Mouse (Mus musculus) stomach, embryonic 15.5 days (tissue): ENCODE measurements at regions not wholly inside any gene's neighbourhood (a gene's known extent, or its start where the extent isn't known, plus 50 kb on each side); places are given as distances from the start of the nearest gene placed in this dataset.

Source experiments
- ATAC-seq: fragments of 200-750 bp; cut with Nextera tagmentation; 2 replicates; pipeline ENCODE4 v1.8.0; 2017; ENCODE audit warnings: low read depth, moderate number of reproducible peaks, moderate TSS enrichment; ENCODE audit not compliant: insufficient read depth, low FRiP score
- H3K27ac ChIP-seq: fragments of 300-500 bp; sonication (generic); 2 replicates; pipeline ENCODE4 v1.5.1; 2015; ENCODE audit warnings: mild to moderate bottlenecking, inconsistent platforms
- H3K27me3 ChIP-seq: fragments of 300-500 bp; sonication (generic); replicated peaks from 2 replicates; pipeline ENCODE4 v1.6.1; 2015; ENCODE audit warnings: inconsistent platforms
- H3K36me3 ChIP-seq: fragments of 300-500 bp; sonication (generic); 2 replicates; pipeline ENCODE4 v1.6.1; 2015; ENCODE audit warnings: inconsistent platforms
- H3K4me1 ChIP-seq: fragments of 300-500 bp; sonication (generic); 2 replicates; pipeline ENCODE4 v1.6.1; 2015; ENCODE audit warnings: inconsistent platforms
- H3K4me2 ChIP-seq: fragments of 300-500 bp; sonication (generic); 2 replicates; pipeline ENCODE4 v1.6.1; 2015; ENCODE audit warnings: mild to moderate bottlenecking, inconsistent platforms
- H3K4me3 ChIP-seq: fragments of 300-500 bp; sonication (generic); replicated peaks from 2 replicates; pipeline ENCODE4 v1.5.1; 2015; ENCODE audit warnings: inconsistent platforms
- H3K9ac ChIP-seq: fragments of 300-500 bp; sonication (generic); 2 replicates; pipeline ENCODE4 v1.6.1; 2015; ENCODE audit warnings: inconsistent platforms
- H3K9me3 ChIP-seq: fragments of 300-500 bp; sonication (generic); 2 replicates; pipeline ENCODE4 v1.6.1; 2016; ENCODE audit warnings: inconsistent platforms
- WGBS: fragments of 180-500 bp; shearing (Covaris S2); methylation state at CpG from one replicate; pipeline ENCODE4 v1.1.7; 2015; 5-methylcytosine and 5-hydroxymethylcytosine counted together

DNA sequence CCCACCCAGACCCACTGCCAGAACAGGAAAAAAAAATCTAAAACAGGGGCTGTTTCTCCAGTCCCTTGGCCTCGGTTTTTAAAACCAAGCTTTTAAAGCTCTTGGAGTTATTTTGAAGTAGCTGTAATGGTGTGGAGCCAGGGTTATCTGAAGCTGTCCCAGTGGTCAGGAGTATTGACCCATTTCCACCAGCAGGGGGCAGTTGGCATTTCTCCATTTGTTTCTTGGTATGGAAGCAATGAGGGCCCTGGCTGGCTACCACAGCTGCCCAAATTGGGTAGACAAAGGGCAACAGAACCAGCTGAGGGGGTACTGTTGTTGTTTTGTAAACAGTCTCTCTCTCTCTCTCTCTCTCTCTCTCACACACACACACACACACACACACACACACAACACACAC, 206.7 kb upstream of the Jade1 start:
- Histone ChIP-seq H3K27me3 (no peaks in the 10 kb centered on the region), H3K4me3 (no peak overlapping the region), H3K27ac (no peak overlapping the region), H3K9ac (no peak overlapping the region), H3K4me1 (no peaks in the 10 kb centered on the region), H3K9me3 (no peaks in the 10 kb centered on the region), H3K36me3 (no peaks in the 10 kb centered on the region), H3K4me2 (no peak overlapping the region)
- 62% methylated on average over 1 of the region's 1 CpGs for WGBS
- no peak for ATAC-seq

DNA sequence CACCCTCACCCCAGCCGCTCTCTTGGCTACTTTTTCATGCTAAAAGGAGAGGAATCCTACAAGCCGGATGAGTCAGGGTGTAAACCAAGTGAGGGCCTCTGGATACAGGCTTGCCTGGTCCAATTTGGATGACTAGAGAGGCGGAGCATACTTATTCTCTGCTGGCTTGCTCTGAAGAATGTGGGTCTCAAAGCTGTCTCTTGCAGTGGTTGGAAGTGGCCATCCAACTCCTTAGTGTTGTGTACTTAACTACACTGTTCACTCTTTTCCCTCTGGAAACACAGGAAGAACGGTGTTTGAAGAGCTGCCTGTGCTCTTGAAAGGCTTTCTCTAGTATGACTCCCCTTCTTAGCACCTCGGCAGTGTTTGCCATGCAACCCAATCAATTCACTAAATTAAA, 208.7 kb upstream of the Jade1 start:
- H3K4me1 ChIP-seq = no peaks in the 10 kb centered on the region
- H3K4me3 ChIP-seq = no peak overlapping the region
- H3K9me3 ChIP-seq = no peaks in the 10 kb centered on the region
- H3K27ac ChIP-seq = no peak overlapping the region
- WGBS = 56% methylated on average over 5 of the region's 5 CpGs
- ATAC-seq = no peak
- no peak overlapping the region for H3K9ac ChIP-seq
- no peaks in the 10 kb centered on the region for H3K27me3 ChIP-seq
- no peaks in the 10 kb centered on the region for H3K36me3 ChIP-seq
- no peak overlapping the region for H3K4me2 ChIP-seq

DNA sequence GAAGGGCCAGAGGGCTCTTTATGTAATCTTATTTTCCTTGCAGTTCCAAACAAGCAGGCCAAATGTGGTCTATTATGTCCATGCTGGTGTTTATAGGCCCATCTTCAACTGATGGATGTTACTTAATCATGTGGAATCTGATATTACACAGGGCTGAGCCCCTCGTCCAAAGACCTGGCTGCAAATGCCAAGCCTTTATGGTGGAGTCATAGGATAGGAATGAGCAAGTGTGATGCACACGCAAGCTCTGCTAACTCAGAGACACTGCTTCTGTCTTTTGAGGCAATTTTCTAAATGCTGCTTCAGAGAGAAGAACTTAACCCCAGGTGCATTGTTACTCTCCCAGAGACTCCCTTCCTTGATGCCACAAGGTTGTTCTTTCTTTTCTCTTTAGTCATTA, 212.1 kb upstream of the Jade1 start:
- no peaks in the 10 kb centered on the region for H3K27me3 ChIP-seq
- no peak overlapping the region for H3K4me2 ChIP-seq
- no peak for ATAC-seq
- no peak overlapping the region for H3K27ac ChIP-seq
- H3K9ac ChIP-seq = no peak overlapping the region
- H3K36me3 ChIP-seq = no peaks in the 10 kb centered on the region
- no peaks in the 10 kb centered on the region for H3K4me1 ChIP-seq
- 65% methylated on average over 2 of the region's 2 CpGs for WGBS
- no peak overlapping the region for H3K4me3 ChIP-seq
- H3K9me3 ChIP-seq = no peaks in the 10 kb centered on the region

DNA sequence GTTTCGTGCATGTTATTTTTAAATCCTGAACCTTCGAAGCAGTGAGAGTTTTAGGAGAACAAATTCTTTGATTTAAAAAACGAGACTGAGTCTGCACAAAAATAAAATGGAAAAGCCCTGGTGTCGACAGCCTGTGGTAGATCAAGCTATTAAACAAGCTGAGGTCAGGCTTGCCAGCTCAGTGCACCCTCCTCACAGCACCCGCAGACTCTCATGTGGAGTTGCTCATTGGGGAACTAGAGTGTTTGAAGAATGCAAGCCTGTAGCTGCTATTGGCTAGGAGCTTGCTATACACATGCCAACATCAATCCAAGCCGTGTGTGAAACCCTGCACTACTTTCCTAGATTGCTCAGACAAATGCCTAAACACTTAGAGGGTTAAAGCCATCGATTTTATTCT, 223.1 kb upstream of the Jade1 start:
- no peak overlapping the region for H3K9ac ChIP-seq
- no peaks in the 10 kb centered on the region for H3K27me3 ChIP-seq
- no peaks in the 10 kb centered on the region for H3K4me1 ChIP-seq
- ATAC-seq = no peak
- H3K36me3 ChIP-seq = no peaks in the 10 kb centered on the region
- no peak overlapping the region for H3K27ac ChIP-seq
- WGBS = 59% methylated on average over 7 of the region's 7 CpGs
- H3K9me3 ChIP-seq = no peaks in the 10 kb centered on the region
- H3K4me2 ChIP-seq = no peak overlapping the region
- H3K4me3 ChIP-seq = no peak overlapping the region

DNA sequence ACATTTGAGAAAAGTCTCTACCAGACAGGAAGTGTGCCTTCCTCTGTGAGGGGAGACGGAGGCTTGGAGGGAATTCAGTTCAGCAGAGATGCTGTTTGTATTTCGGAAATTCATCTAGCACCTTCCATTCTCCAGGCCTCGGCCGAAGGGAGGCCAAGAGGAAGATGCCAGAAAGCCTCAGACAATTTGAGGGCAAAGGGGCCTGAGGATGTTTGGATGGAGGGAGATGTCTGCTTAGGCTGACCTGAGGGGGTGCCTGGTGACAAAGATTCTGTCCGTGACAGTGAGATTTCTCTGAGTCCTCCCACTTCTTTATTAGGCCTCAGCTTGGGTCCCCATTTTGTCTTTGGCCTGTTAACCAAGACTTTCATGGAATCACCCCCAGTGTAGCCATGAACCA, 225.2 kb upstream of the Jade1 start:
- no peaks in the 10 kb centered on the region for H3K27me3 ChIP-seq
- no peak overlapping the region for H3K4me3 ChIP-seq
- ATAC-seq = no peak
- no peak overlapping the region for H3K4me2 ChIP-seq
- no peaks in the 10 kb centered on the region for H3K4me1 ChIP-seq
- no peaks in the 10 kb centered on the region for H3K9me3 ChIP-seq
- no peak overlapping the region for H3K27ac ChIP-seq
- 68% methylated on average over 5 of the region's 5 CpGs for WGBS
- no peak overlapping the region for H3K9ac ChIP-seq
- H3K36me3 ChIP-seq = no peaks in the 10 kb centered on the region

DNA sequence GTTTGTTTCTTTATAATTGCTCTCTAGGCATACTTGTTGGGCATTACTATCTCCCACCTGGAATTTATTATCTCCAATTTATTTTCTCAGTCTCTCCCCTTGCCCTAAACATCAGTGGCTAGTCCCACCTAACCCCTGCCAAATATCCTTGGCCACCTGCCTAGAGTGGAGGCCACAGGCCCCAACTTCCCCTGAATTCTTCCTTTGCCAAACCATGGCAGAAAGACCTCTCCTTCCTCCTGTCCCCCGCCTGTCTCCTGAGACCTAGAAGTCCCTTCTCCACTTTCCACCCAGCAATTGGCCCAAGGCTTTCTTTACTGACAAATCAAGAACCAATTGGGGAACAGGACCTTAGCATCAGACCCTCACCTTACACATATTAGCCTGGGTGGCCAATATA, 226.7 kb upstream of the Jade1 start:
- Histone ChIP-seq H3K9me3 (no peaks in the 10 kb centered on the region), H3K9ac (no peak overlapping the region), H3K27me3 (no peaks in the 10 kb centered on the region), H3K4me2 (no peak overlapping the region), H3K27ac (no peak overlapping the region), H3K36me3 (no peaks in the 10 kb centered on the region), H3K4me3 (no peak overlapping the region), H3K4me1 (no peaks in the 10 kb centered on the region)
- WGBS = 80% methylated on average over 1 of the region's 1 CpGs
- ATAC-seq = no peak

DNA sequence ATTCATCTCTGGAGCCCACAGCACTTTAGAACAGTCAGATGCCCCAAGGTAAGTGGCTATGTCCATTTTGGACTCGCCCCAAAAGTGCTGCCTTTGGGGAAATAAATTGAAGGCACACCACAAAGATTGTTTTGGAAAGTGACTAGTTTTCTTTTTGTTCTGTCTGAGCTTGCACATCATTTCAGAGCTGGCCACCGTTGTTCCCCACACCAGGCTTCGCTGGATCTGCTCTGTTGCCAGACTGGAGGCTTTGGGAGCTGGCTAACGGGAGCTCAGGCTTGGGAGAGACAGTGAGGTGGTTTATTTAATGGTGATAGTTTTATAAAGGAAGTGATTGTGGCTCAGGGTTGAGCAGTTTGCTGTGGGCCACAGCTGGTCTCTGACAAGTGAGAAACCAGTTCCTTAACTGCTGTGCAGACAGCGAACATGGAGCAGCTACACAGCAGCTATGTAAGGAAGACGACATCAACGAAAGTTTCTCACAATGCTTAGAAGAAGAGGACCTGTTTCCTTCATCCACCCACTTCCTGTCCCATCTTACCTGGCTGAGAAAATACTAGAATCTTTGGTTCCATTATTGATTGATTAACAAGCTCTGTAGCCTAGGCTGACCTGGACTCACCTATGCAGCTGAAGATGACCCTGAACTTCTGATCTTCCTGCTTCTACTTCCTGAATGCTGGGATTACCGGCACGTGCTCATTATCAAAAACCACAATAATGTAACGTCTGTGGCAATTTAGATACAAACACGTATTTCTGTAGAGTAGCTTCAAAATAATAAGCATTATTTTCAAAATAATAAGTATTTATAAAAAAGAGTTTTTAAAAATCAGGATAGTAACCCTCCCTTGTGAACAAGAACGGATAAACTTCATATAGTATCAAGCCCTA, 229.1 kb upstream of the Jade1 start:
- 68% methylated on average over 12 of the region's 12 CpGs for WGBS
- H3K9me3 ChIP-seq = no peaks in the 10 kb centered on the region
- no peaks in the 10 kb centered on the region for H3K27me3 ChIP-seq
- H3K4me3 ChIP-seq = no peak overlapping the region
- no peaks in the 10 kb centered on the region for H3K4me1 ChIP-seq
- no peak overlapping the region for H3K4me2 ChIP-seq
- no peaks in the 10 kb centered on the region for H3K36me3 ChIP-seq
- H3K27ac ChIP-seq = no peak overlapping the region
- no peak for ATAC-seq
- H3K9ac ChIP-seq = no peak overlapping the region

DNA sequence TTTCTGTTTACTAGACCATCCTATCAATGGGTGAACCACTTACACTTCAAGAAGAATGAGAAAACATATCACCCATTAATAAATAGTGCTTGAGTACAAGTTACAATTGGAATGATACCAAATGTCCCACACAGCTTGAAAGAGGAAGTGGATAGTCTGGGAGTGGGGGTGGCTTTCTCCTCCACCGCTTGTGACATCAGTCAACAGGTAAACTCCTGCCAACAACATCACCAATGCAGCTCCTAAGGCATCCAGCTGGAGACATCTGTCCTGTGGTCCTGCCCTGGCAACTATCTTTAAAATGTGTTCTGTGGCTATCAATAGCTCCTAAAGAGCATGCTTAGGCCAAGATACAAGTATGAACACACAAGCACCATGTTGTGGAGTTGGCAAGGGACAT, 233.7 kb upstream of the Jade1 start:
- Histone ChIP-seq H3K4me1 (no peaks in the 10 kb centered on the region), H3K9me3 (no peaks in the 10 kb centered on the region), H3K4me3 (no peak overlapping the region), H3K27me3 (no peaks in the 10 kb centered on the region), H3K36me3 (no peaks in the 10 kb centered on the region), H3K27ac (no peak overlapping the region), H3K9ac (no peak overlapping the region), H3K4me2 (no peak overlapping the region)
- no peak for ATAC-seq
- 62% methylated on average over 1 of the region's 1 CpGs for WGBS

DNA sequence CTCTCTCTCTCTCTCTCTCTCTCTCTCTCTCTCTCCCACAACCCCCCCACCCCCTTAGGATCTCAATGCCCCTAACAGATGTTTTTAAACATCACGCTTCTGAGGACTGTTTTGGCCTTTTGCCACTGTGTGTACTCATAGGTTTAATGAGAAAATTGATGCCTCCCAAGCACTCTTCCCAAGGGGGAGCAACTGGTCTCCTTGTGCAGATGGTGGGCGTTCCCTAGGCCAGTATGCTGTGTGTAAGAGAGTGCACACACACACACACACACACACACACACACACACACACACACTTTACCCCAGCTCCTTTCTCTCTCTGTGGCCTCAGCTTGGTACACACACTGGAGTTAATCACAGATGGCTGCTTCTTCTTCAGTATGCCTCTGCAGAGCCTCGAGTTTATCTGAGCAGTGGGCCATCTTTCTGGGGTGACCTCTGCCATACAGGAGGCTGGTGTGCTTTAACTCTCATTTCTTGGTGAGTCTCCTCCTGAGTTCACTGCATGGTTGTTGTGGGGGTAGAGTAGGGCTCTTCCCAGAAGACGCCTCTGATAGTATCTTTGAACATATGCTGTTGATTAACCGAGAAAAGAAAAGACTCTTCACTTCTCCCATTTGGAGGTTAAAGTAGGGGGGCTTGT, 236.2 kb upstream of the Jade1 start:
- WGBS = 58% methylated on average over 5 of the region's 5 CpGs
- no peaks in the 10 kb centered on the region for H3K9me3 ChIP-seq

DNA sequence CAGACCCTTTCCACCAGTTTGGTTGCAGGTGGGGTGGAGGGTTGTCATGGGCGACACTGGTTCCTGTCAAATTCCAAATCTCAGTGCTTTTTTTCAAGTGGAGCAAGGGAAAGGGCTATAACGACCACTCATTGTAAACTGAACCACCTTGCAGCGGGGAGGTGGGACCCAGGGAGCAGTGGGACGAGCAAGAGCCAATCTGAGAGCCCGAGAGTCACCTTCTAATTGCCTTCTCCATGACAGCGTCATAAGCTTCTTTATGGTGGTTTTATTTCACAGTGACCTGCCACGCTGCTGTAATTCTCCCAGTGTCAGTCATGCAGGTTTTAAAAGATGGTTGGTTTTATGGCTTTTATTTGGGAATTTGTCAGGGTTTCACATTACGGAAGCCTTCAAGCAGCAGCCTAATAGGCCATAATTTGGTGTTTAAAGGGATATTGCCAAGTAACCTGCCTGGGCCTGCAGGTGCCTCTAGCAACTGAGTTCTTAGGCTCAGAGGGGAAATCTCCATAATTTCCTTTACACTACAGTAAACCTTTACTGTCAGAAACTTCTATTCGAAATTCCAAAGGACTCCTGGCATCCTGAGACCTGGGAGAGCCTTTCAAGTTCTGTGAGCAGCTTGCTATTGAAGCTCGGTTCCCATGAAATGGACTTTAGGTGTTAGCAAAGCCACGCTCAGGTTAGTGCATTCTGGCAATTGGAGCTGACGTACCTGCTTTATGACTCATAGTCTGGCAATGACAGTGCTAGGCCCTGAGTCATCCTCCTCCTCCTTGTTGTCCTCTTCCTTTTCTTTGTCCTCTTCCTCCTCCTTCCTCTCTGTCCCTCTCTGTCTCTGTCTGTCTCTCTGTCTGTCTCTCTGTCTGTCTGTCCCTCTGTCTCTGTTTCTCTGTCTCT, 235.6 kb upstream of the Pgrmc2 start:
- Histone ChIP-seq H3K4me3 (no peak overlapping the region), H3K9me3 (no peaks in the 10 kb centered on the region), H3K4me2 (no peak overlapping the region), H3K4me1 (no peaks in the 10 kb centered on the region), H3K27me3 (no peaks in the 10 kb centered on the region), H3K9ac (no peak overlapping the region), H3K27ac (no peak overlapping the region), H3K36me3 (no peaks in the 10 kb centered on the region)
- no peak for ATAC-seq
- WGBS = 72% methylated on average over 12 of the region's 12 CpGs

More for the DNA sequence above, 236.2 kb upstream of the Jade1 start:
- no peaks in the 10 kb centered on the region for H3K4me1 ChIP-seq
- no peak overlapping the region for H3K4me2 ChIP-seq
- no peak overlapping the region for H3K9ac ChIP-seq
- no peaks in the 10 kb centered on the region for H3K27me3 ChIP-seq
- no peak overlapping the region for H3K27ac ChIP-seq
- no peak; the same call in 1 of the 2 replicates for ATAC-seq
- H3K36me3 ChIP-seq = no peaks in the 10 kb centered on the region
- no peak overlapping the region for H3K4me3 ChIP-seq

DNA sequence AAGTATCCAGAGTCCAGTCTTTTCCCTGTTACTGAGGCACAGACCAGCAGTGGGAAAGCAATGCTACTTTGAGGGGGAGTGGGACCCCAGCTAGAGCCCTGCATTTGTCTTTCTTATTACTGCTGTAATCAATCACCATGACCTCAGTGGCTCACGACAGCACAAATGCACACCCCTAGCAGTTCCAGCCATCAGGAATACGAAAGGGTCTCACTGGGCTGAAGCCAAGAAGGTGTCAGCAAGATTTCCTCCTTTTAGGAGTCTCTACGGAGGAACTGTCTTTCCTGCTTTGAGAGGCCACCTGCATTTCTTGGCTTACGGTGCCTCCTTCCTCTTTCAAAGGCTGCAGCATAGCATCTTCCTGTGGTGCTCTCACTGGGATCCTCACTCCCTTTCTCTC, 234.3 kb upstream of the Pgrmc2 start:
- no peak overlapping the region for H3K9ac ChIP-seq
- H3K9me3 ChIP-seq = no peaks in the 10 kb centered on the region
- H3K4me3 ChIP-seq = no peak overlapping the region
- H3K27me3 ChIP-seq = no peaks in the 10 kb centered on the region
- H3K4me2 ChIP-seq = no peak overlapping the region
- WGBS = 31% methylated on average over 4 of the region's 4 CpGs
- H3K4me1 ChIP-seq = no peaks in the 10 kb centered on the region
- ATAC-seq = no peak; the same call in 1 of the 2 replicates
- H3K36me3 ChIP-seq = no peaks in the 10 kb centered on the region
- H3K27ac ChIP-seq = no peak overlapping the region

DNA sequence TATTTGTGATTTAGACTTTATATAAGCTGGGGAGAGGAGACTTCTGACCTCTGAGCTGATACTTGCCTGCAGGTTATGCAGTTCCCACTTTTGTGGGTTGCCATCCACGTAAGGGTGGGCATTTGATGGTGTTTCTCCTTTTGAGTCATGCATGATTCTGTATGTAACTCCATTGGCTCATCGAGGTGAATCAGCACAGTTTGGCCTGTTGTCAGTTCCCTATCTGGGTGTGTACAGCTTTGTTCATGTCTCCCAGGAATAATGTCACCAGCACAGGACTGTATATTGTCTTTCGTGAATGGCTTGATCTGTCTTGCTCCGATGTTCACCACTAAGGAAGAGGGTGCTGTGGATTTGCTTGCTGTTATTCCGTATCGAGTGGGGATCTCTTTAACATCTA, 229.6 kb upstream of the Pgrmc2 start:
- no peak overlapping the region for H3K4me2 ChIP-seq

More for the DNA sequence above, 229.6 kb upstream of the Pgrmc2 start:
- Histone ChIP-seq H3K27ac (no peak overlapping the region), H3K4me1 (no peaks in the 10 kb centered on the region), H3K9ac (no peak overlapping the region), H3K36me3 (no peaks in the 10 kb centered on the region), H3K4me3 (no peak overlapping the region), H3K27me3 (no peaks in the 10 kb centered on the region), H3K9me3 (no peaks in the 10 kb centered on the region)
- ATAC-seq = no peak
- WGBS = 85% methylated on average over 6 of the region's 6 CpGs
